Comparison of ENCODE assay signal across 8 mouse cellular contexts in the genomic region with DNA sequence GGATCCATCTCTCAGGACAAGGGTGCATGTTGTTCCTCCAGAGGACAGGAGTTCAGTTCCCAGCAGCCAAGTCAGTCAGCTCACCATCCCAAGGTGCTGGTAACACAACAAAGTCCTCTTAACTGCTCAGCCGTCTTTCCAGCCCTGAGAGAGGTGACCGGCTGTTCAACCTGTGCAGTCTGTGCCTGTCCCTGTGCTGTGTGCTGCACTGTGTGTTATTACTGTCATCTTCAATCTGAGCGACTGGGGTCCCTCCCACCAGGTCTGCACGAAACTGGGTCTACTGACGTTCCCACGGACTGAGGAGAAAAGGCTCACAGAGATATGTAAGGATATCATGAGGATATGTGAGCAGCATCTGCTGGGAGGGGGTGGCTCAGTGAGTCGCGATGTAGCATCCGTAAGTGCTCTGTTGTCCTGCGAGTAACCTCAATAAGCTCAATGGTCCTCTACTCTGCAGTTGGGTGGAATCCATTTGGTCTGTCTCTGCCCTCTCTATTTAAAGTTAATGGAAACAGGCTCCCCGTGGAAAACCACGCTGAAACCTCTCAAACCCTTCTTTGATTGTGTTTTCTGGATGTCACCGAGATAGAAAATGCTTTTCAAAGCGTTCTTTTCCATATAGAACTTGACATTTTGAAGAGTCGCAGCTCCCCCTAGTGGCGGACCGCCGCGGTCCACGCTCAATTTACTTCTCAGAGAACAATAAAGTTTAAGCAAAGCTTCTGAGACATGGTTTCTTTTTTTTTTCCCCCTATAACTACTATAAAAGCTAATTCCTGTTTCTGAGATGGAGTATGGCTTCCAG.
DNase-seq lines count a peak whose midpoint lies in the region; ATAC-seq lines count a peak whose summit lies in the region.

No protein-coding gene starts in this region.

- no peaks in the 10 kb centered on the region for H3K36me3 ChIP-seq in forebrain, embryonic 15.5 days
- H3K36me3 ChIP-seq in limb, embryonic 11.5 days (ENCODE audit: control insufficient read depth, insufficient read depth, low read length) = no peaks in the 10 kb centered on the region

- H3K4me1 ChIP-seq in forebrain, embryonic 15.5 days = peaks cover 6% of the 10 kb centered on the region; the same call in 1 of the 2 replicates
- H3K4me1 ChIP-seq in limb, embryonic 11.5 days (ENCODE audit: control insufficient read depth, insufficient read depth, low read length) = peaks cover 3% of the 10 kb centered on the region

- peak overlapping the region; percentile 37 for H3K9ac ChIP-seq in forebrain, embryonic 15.5 days (replicated peaks)
- H3K9ac ChIP-seq in limb, embryonic 11.5 days (ENCODE audit: low read length) = no peak overlapping the region

- WGBS in forebrain, embryonic 15.5 days = 35% methylated on average over 20 of the region's 20 CpGs
- WGBS in limb, embryonic 11.5 days = 36% methylated on average over 20 of the region's 20 CpGs

- no peaks in the 10 kb centered on the region for H3K27me3 ChIP-seq in forebrain, embryonic 15.5 days
- H3K27me3 ChIP-seq in limb, embryonic 11.5 days (ENCODE audit: control insufficient read depth, insufficient read depth, low read length) = 0 out of 2 replicates have a peak, but pooled peaks cover 2% of the 10 kb centered on the region

- H3K27ac ChIP-seq in forebrain, embryonic 15.5 days (replicated peaks) = no peak overlapping the region; the same call in 1 of the 2 replicates
- no peak overlapping the region for H3K27ac ChIP-seq in limb, embryonic 11.5 days (replicated peaks; ENCODE audit: low read depth, low read length)

- H3K4me3 ChIP-seq in forebrain, embryonic 15.5 days = peak overlapping the region; percentile 19; the same call in 1 of the 2 replicates
- no peak overlapping the region for H3K4me3 ChIP-seq in limb, embryonic 11.5 days (ENCODE audit: low read depth, low read length)

- DNase-seq in spleen, postnatal 10 days (ENCODE audit: low spot score in 2 of 2) = peak; percentile 14 to 60
- no peak for DNase-seq in spleen, postnatal 14 days (ENCODE audit: low spot score in 2 of 2)
- peak; percentile 21 for DNase-seq in c-Kit-positive CD71-positive TER-119-positive erythroid progenitor cells, embryonic 14.5 days (ENCODE audit: low spot score)
- peak; percentile 42 for DNase-seq in induced T-regulatory cell, adult 2 months (ENCODE audit: low read depth)
- peak; percentile 92 for DNase-seq in limb, embryonic 11.5 days (ENCODE audit: low spot score)
- DNase-seq in naive thymus-derived CD4-positive, alpha-beta T cell, adult 2 months (ENCODE audit: low read depth) = peak; percentile 26
- DNase-seq in thymus, postnatal 14 days = peak; percentile 37

- H3K4me2 ChIP-seq in forebrain, embryonic 15.5 days (replicated peaks) = peak overlapping the region; percentile 38
- no peak overlapping the region for H3K4me2 ChIP-seq in limb, embryonic 11.5 days (ENCODE audit: low read depth, severe bottlenecking)

- H3K9me3 ChIP-seq in forebrain, embryonic 15.5 days = no peaks in the 10 kb centered on the region
- no peaks in the 10 kb centered on the region for H3K9me3 ChIP-seq in limb, embryonic 11.5 days (ENCODE audit: control insufficient read depth, low read length)

- ATAC-seq in forebrain, embryonic 15.5 days (replicated peaks) = peak; percentile 85
- ATAC-seq in limb, embryonic 11.5 days (ENCODE audit: insufficient number of reproducible peaks, low FRiP score, low TSS enrichment, low read depth) = no peak

Comparison
In these comparisons a context has a peak if more than half of its experiments do, and no peak if none do; other contexts are left out.
1. DNase-seq: peak in spleen, postnatal 10 days (2 of 2), c-Kit-positive CD71-positive TER-119-positive erythroid progenitor cells, embryonic 14.5 days (single experiment), induced T-regulatory cell, adult 2 months (single experiment), limb, embryonic 11.5 days (single experiment), naive thymus-derived CD4-positive, alpha-beta T cell, adult 2 months (single experiment) and thymus, postnatal 14 days (single experiment); none in spleen, postnatal 14 days (0 of 2).